ENCODE assay signal across 12 mouse cellular contexts in the genomic region with DNA sequence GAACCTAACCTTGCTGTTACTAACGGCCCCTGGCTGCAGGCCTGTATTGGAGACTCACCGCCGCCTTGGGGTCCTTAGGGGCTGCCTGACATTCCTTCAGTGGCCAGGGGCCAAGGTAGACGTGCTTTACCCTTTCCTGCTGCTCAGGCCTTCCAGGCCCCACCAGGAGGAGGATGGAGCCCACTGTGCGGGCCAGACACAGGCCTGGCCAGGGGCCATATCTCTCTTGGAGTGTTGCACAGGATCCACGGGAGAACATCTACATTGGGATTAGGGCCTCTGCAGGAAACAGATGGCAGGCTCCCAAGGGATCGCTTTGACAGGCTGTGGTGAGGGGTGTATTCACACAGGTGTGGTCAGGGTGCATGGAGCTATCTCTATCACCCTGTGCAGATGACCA. TPM values are rescaled to one million over a fixed set of nuclear protein-coding genes. Genes with fewer than 3 reads are reported as not detected.
A peak's percentile ranks its signal among the peaks of the same experiment; 100 is the strongest.
DNase-seq lines count a peak whose midpoint lies in the region; ATAC-seq lines count a peak whose summit lies in the region.
"Had no signal": no experiment of that assay in that cellular context is flagged by ENCODE, and none has a peak within 500 bp of the region (broad histone marks: within the 10 kb centered on the region; RNA-seq: fewer than 3 reads in every experiment).

No protein-coding gene starts in this region.

- no peaks in the 10 kb centered on the region for H3K36me3 ChIP-seq in heart, embryonic 13.5 days

- H3K4me1 ChIP-seq in brown adipose tissue, adult 24 weeks (ENCODE audit: control insufficient read depth, insufficient read depth, insufficient read length, low read length), result peaks cover 42% of the 10 kb centered on the region
- peaks cover 68% of the 10 kb centered on the region for H3K4me1 ChIP-seq in heart, embryonic 13.5 days
- H3K4me1 ChIP-seq: forebrain, embryonic 13.5 days had no signal

- no peak overlapping the region for H3K4me2 ChIP-seq in heart, embryonic 13.5 days
- H3K4me2 ChIP-seq: forebrain, embryonic 13.5 days had no signal

- H3K27me3 ChIP-seq in heart, embryonic 13.5 days (replicated peaks), result no peaks in the 10 kb centered on the region
- H3K27me3 ChIP-seq: forebrain, embryonic 13.5 days had no signal

- no peaks in the 10 kb centered on the region for H3K9me3 ChIP-seq in heart, embryonic 13.5 days
- H3K9me3 ChIP-seq: forebrain, embryonic 13.5 days had no signal

- no peak for ATAC-seq in heart, embryonic 13.5 days (ENCODE audit: extremely low read depth, insufficient number of reproducible peaks, low FRiP score, low TSS enrichment)
- ATAC-seq: forebrain, embryonic 13.5 days; hindbrain, embryonic 16.5 days had no signal

- peak overlapping the region; percentile 53; the same call in 1 of the 2 replicates for H3K9ac ChIP-seq in heart, embryonic 13.5 days
- H3K9ac ChIP-seq: forebrain, embryonic 13.5 days had no signal

- DNase-seq in gastrocnemius, postnatal 14 days, result peak; percentile 54
- DNase-seq in gastrocnemius, postnatal 36 days, result no peak
- peak; percentile 75 to 86 for DNase-seq in kidney, postnatal 25 days
- DNase-seq in ovary, postnatal 14 days (ENCODE audit: low spot score), result no peak
- no peak for DNase-seq in retina, embryonic 14.5 days (ENCODE audit: low spot score)
- DNase-seq in layer of hippocampus, adult 11-12 months (ENCODE audit: low spot score), result no peak
- DNase-seq: right cerebral cortex, postnatal 14 days had no signal

- intact Hi-C loops in gastrocnemius, postnatal 14 days (cut with DNase I; ENCODE audit: low total_unique reads), result loop anchor here (5.0 kb wide), 1 partner anchor 39 kb away; no protein-coding TSS in a partner anchor
- intact Hi-C loops in gastrocnemius, postnatal 36 days (cut with DNase I), result no loop called here

- 46% methylated on average over 7 of the region's 7 CpGs for WGBS in heart, embryonic 13.5 days

- peak overlapping the region; percentile 41 for H3K27ac ChIP-seq in brown adipose tissue, adult 24 weeks (replicated peaks; ENCODE audit: low read depth, low read length)
- H3K27ac ChIP-seq in heart, embryonic 13.5 days (replicated peaks), result peak overlapping the region; percentile 80
- H3K27ac ChIP-seq: forebrain, embryonic 13.5 days had no signal

- no peak overlapping the region for H3K4me3 ChIP-seq in brown adipose tissue, adult 24 weeks (ENCODE audit: insufficient read depth, low read depth, low read length)
- H3K4me3 ChIP-seq in heart, embryonic 13.5 days, result no peak overlapping the region
- H3K4me3 ChIP-seq: forebrain, embryonic 13.5 days; myocyte had no signal

RNA-seq across cellular contexts. Expression of a gene that starts 3.6 kb away (rescaled TPM):
- 10 to 100 TPM; 46.8 to 49.3 TPM for total RNA-seq in gastrocnemius, postnatal 14 days (2021)
- total RNA-seq in gastrocnemius, postnatal 36 days (2021), result 10 to 100 TPM; 23.9 to 26.7 TPM
- 22.4 and 28.7 TPM in 2 replicates for polyA plus RNA-seq in brown adipose tissue, adult 24 weeks (2012; ENCODE audit: insufficient read depth, insufficient read length, missing spikeins)
- 148 and 155 TPM in 2 replicates for polyA plus RNA-seq in heart, embryonic 13.5 days (2015; fragmentation: Nextera tagmentation; extraction: Ambion mirVana)

RNA-seq across cellular contexts. Expression of a gene that starts 21.3 kb away (rescaled TPM):
- 1,000 to 10,000 TPM; 1,800 to 1,917 TPM for total RNA-seq in gastrocnemius, postnatal 14 days (2021)
- total RNA-seq in gastrocnemius, postnatal 36 days (2021), result 1,000 to 10,000 TPM; 1,818 to 2,240 TPM
- polyA plus RNA-seq in brown adipose tissue, adult 24 weeks (2012; ENCODE audit: insufficient read depth, insufficient read length, missing spikeins), result 87.5 and 109 TPM in 2 replicates
- polyA plus RNA-seq in heart, embryonic 13.5 days (2015; fragmentation: Nextera tagmentation; extraction: Ambion mirVana), result 302 and 318 TPM in 2 replicates

RNA-seq across cellular contexts. Expression of a gene that starts 43.3 kb away (rescaled TPM):
- 10 to 100 TPM; 42.7 to 51.0 TPM for total RNA-seq in gastrocnemius, postnatal 14 days (2021)
- total RNA-seq in gastrocnemius, postnatal 36 days (2021), result 10 to 100 TPM; 34.9 to 46.5 TPM
- polyA plus RNA-seq in brown adipose tissue, adult 24 weeks (2012; ENCODE audit: insufficient read depth, insufficient read length, missing spikeins), result 79.5 and 87.3 TPM in 2 replicates
- 24.8 and 29.1 TPM in 2 replicates for polyA plus RNA-seq in heart, embryonic 13.5 days (2015; fragmentation: Nextera tagmentation; extraction: Ambion mirVana)

RNA-seq across cellular contexts. Expression of a gene that starts 55.9 kb away (rescaled TPM):
- 10 to 100 TPM; 25.6 to 26.3 TPM for total RNA-seq in gastrocnemius, postnatal 14 days (2021)
- 10 to 100 TPM; 14.1 to 21.7 TPM for total RNA-seq in gastrocnemius, postnatal 36 days (2021)
- polyA plus RNA-seq in brown adipose tissue, adult 24 weeks (2012; ENCODE audit: insufficient read depth, insufficient read length, missing spikeins), result 2.4 and 3.0 TPM in 2 replicates
- polyA plus RNA-seq in heart, embryonic 13.5 days (2015; fragmentation: Nextera tagmentation; extraction: Ambion mirVana), result 37.6 and 38.7 TPM in 2 replicates

Comparison
In these comparisons a context has a peak if more than half of its experiments do, and no peak if none do; other contexts are left out.
1. DNase-seq: peak in gastrocnemius, postnatal 14 days (single experiment) and kidney, postnatal 25 days (2 of 2); none in gastrocnemius, postnatal 36 days (0 of 2), ovary, postnatal 14 days (single experiment), retina, embryonic 14.5 days (single experiment) and layer of hippocampus, adult 11-12 months (single experiment).